Mouse (Mus musculus) adrenal gland, postnatal 0 days (tissue): ENCODE data around the gene Clec4n. TPM values are rescaled to one million over a fixed set of nuclear protein-coding genes. Genes with fewer than 3 reads are reported as not detected.

Source experiments
- polyA plus RNA-seq: library from polyadenylated mRNA; unstranded; fragments of >200 nt; fragmentation: Nextera tagmentation; extraction: Ambion mirVana; gene quantifications from 2 replicates; pipeline ENCODE4 v1.2.1, GENCODE M21; 2015

The Clec4n gene
- 19.2 and 26.2 TPM in 2 replicates for polyA plus RNA-seq

DNA sequence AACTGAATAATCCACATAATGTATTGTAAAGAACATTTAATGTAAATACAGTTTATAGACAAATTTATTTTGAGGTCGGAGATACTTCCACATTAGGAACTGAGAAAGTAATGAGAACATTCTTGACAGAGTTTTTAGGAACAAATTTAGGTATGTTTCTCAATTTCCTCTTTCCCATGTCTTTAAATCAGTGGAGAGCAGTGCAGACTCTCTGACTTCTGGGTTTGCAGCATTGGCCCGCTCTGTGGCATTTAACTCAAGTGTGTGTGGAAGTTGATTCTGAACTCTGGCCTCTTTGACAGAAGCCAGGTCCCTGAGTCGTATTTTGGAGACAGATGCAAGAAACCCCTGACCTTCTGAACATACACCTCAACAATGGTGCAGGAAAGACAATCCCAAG lies at the start of gene Clec4n:
Gene Clec4n (plus strand): TSS at position 200 of the 400 bp plus-strand sequence.

DNA sequence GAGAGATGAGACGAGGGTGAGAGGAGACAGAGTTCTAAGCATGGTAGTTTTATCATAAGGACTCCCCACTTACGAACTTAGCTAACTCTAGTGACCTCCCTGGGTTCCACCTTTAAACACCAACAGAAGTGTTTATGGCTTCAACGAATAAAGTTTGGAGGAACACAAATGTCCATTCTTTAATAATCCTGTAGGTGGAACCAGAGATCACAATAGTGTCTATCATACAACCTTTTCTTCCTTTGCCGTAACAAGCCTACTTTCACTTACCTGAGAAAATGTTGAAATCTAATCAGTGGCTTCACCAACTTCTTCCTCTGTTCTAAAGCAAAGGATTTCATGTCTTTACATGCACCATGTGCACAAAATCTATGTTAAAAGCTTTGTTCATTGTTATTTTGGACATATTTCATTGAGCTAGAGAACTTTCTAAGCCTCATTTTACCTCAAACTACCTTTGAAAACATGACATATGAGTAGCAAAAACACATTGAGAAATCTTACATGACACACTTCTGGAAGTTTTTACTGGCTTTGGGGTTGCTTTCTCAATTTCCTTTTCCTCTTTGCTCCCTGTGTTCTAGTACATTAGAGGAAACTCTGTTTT lies 32.0 kb downstream of the Clec4n start, which contains the start of gene Clec4d:
Gene Clec4d (plus strand): TSS at position 557 of the 607 bp plus-strand sequence.

DNA sequence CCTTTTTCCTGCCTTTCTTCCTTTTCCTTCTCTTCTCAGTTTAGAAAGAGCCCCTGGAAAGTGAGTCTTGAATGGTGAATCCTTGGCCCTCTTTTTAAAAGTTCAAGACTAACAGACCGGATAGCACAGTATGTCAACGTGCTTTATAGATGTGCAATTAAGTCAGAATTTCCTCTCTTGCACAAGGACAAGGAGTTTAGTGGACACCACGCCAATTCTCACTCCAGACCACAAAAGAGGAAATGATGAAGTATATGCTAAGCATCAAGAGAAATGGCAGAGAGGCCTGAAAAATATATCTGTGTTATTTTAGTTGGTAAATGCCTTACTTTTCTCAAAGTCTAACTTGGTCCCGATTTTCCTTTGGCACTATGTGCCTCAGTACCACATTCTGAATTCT lies 60.1 kb downstream of the Clec4n start, which contains the start of gene Clec4e:
Gene Clec4e (minus strand): TSS at position 118 of the 400 bp plus-strand sequence.

Other genes starting within 250 kb of the Clec4n start
- not detected in 2 replicates for gene Clec4a4, start 239.5 kb upstream of the Clec4n start, polyA plus RNA-seq
- 0.17 and 0.46 TPM in 2 replicates for gene Clec4b1, start 179.9 kb upstream of the Clec4n start, polyA plus RNA-seq
- gene Clec4a2, start 123.4 kb upstream of the Clec4n start, polyA plus RNA-seq, result 9.6 and 18.4 TPM in 2 replicates
- not detected in 2 replicates for gene Clec4b2, start 57.0 kb upstream of the Clec4n start, polyA plus RNA-seq
- gene Clec4d, start 32.3 kb downstream of the Clec4n start, polyA plus RNA-seq, result 2.2 and 2.8 TPM in 2 replicates
- gene Clec4e, start 60.0 kb downstream of the Clec4n start, polyA plus RNA-seq, result 0.25 and 0.47 TPM in 2 replicates
- not detected in 2 replicates for gene Vmn2r19, start 78.5 kb downstream of the Clec4n start, polyA plus RNA-seq
- not detected in 2 replicates for gene Vmn2r20, start 188.3 kb downstream of the Clec4n start, polyA plus RNA-seq